Mouse (Mus musculus) midbrain, embryonic 15.5 days (tissue): ENCODE data around the gene Nat8f6. TPM values are rescaled to one million over a fixed set of nuclear protein-coding genes. Genes with fewer than 3 reads are reported as not detected.
"Not testable (repeated sequence)": the region's sequence is repeated elsewhere in the genome, so short reads cannot be mapped to it uniquely, and the experiment has no call there.

Experiments used
- ATAC-seq: fragments of 200-750 bp; cut with Nextera tagmentation; replicated peaks from 2 replicates; pipeline ENCODE4 v1.8.0; 2017; ENCODE audit warnings: moderate TSS enrichment
- H3K27ac ChIP-seq: fragments of 300-500 bp; sonication (generic); 2 replicates; pipeline ENCODE4 v1.5.1; 2015; ENCODE audit warnings: mild to moderate bottlenecking, inconsistent platforms
- H3K27me3 ChIP-seq: fragments of 300-500 bp; sonication (generic); replicated peaks from 2 replicates; pipeline ENCODE4 v1.6.1; 2015; ENCODE audit warnings: inconsistent platforms
- H3K36me3 ChIP-seq: fragments of 300-500 bp; sonication (generic); replicated peaks from 2 replicates; pipeline ENCODE4 v1.6.1; 2015; ENCODE audit warnings: inconsistent platforms
- H3K4me1 ChIP-seq: fragments of 300-500 bp; sonication (generic); 2 replicates; pipeline ENCODE4 v1.6.1; 2015; ENCODE audit warnings: inconsistent platforms
- H3K4me2 ChIP-seq: fragments of 300-500 bp; sonication (generic); 2 replicates; pipeline ENCODE4 v1.6.1; 2015; ENCODE audit warnings: inconsistent platforms, mild to moderate bottlenecking, moderate library complexity
- H3K4me3 ChIP-seq: fragments of 300-500 bp; sonication (generic); 2 replicates; pipeline ENCODE4 v1.5.1; 2015; ENCODE audit warnings: mild to moderate bottlenecking, inconsistent platforms
- H3K9ac ChIP-seq: fragments of 300-500 bp; sonication (generic); 2 replicates; pipeline ENCODE4 v1.6.1; 2015; ENCODE audit warnings: mild to moderate bottlenecking, inconsistent platforms
- H3K9me3 ChIP-seq: fragments of 300-500 bp; sonication (generic); 2 replicates; pipeline ENCODE4 v1.6.1; 2016; ENCODE audit warnings: inconsistent platforms
- WGBS: fragments of 180-500 bp; shearing (Covaris S2); methylation state at CpG from one replicate; pipeline ENCODE4 v1.1.7; 2015; ENCODE audit warnings: mixed read lengths; 5-methylcytosine and 5-hydroxymethylcytosine counted together
- polyA plus RNA-seq: library from polyadenylated mRNA; unstranded; fragments of >200 nt; fragmentation: Nextera tagmentation; extraction: Ambion mirVana; gene quantifications from 2 replicates; pipeline ENCODE4 v1.2.1, GENCODE M21; 2015

Gene Nat8f6
- polyA plus RNA-seq, 1 experiment from 2014 or later, result not detected

- Histone ChIP-seq H3K9me3 (no peaks in the 10 kb centered on the region), H3K27me3 (no peaks in the 10 kb centered on the region), H3K4me1 (no peaks in the 10 kb centered on the region), H3K9ac (no peak overlapping the region), H3K4me3 (no peak overlapping the region), H3K36me3 (no peaks in the 10 kb centered on the region), H3K4me2 (no peak overlapping the region), H3K27ac (no peak overlapping the region)
- no peak for ATAC-seq
- WGBS, result 94% methylated on average over 7 of the region's 7 CpGs
Observed at GRCm38 (mm10) chr6:85851062-85851773, 30.5 kb upstream of the Nat8f6 start.

GRCm38 (mm10) chr6:85849240-85849639, 28.5 kb upstream of the Nat8f6 start:
- H3K9me3 ChIP-seq, result no peaks in the 10 kb centered on the region
- H3K27ac ChIP-seq, result no peak overlapping the region
- WGBS, result 26% methylated on average over 2 of the region's 2 CpGs
- ATAC-seq, result no peak
- no peaks in the 10 kb centered on the region for H3K36me3 ChIP-seq
- no peak overlapping the region for H3K4me3 ChIP-seq
- H3K4me2 ChIP-seq, result no peak overlapping the region
- H3K9ac ChIP-seq, result no peak overlapping the region
- H3K4me1 ChIP-seq, result no peaks in the 10 kb centered on the region
- no peaks in the 10 kb centered on the region for H3K27me3 ChIP-seq

GRCm38 (mm10) chr6:85848140-85848539, 27.4 kb upstream of the Nat8f6 start:
- no peak overlapping the region for H3K27ac ChIP-seq
- H3K4me2 ChIP-seq, result no peak overlapping the region
- no peaks in the 10 kb centered on the region for H3K27me3 ChIP-seq
- WGBS, result 91% methylated on average over 4 of the region's 4 CpGs
- no peak overlapping the region for H3K4me3 ChIP-seq
- no peak overlapping the region for H3K9ac ChIP-seq
- H3K36me3 ChIP-seq, result no peaks in the 10 kb centered on the region
- no peaks in the 10 kb centered on the region for H3K9me3 ChIP-seq
- no peak for ATAC-seq
- no peaks in the 10 kb centered on the region for H3K4me1 ChIP-seq

GRCm38 (mm10) chr6:85846921-85847320, 26.2 kb upstream of the Nat8f6 start:
- WGBS, result 43% methylated on average over 1 of the region's 1 CpGs
- H3K36me3 ChIP-seq, result no peaks in the 10 kb centered on the region
- no peak overlapping the region for H3K4me3 ChIP-seq
- no peak overlapping the region for H3K27ac ChIP-seq
- H3K27me3 ChIP-seq, result no peaks in the 10 kb centered on the region
- no peak overlapping the region for H3K4me2 ChIP-seq
- no peaks in the 10 kb centered on the region for H3K4me1 ChIP-seq
- H3K9ac ChIP-seq, result no peak overlapping the region
- no peaks in the 10 kb centered on the region for H3K9me3 ChIP-seq
- no peak for ATAC-seq

- not testable (repeated sequence) for ATAC-seq, H3K9ac ChIP-seq, H3K4me1 ChIP-seq, H3K36me3 ChIP-seq, H3K27ac ChIP-seq, H3K4me2 ChIP-seq, H3K9me3 ChIP-seq, H3K4me3 ChIP-seq, H3K27me3 ChIP-seq
- 66% methylated on average over 25 of the region's 25 CpGs for WGBS
Observed at GRCm38 (mm10) chr6:85843677-85844458, 23.1 kb upstream of the Nat8f6 start.

- no peak overlapping the region for H3K27ac ChIP-seq
Observed at GRCm38 (mm10) chr6:85839982-85840381, 19.2 kb upstream of the Nat8f6 start.

GRCm38 (mm10) chr6:85838674-85839073, 17.9 kb upstream of the Nat8f6 start:
- H3K4me1 ChIP-seq, result no peaks in the 10 kb centered on the region
- H3K27me3 ChIP-seq, result no peaks in the 10 kb centered on the region
- no peaks in the 10 kb centered on the region for H3K36me3 ChIP-seq
- H3K9ac ChIP-seq, result no peak overlapping the region
- H3K4me3 ChIP-seq, result no peak overlapping the region
- H3K4me2 ChIP-seq, result no peak overlapping the region
- H3K9me3 ChIP-seq, result no peaks in the 10 kb centered on the region
- no peak overlapping the region for H3K27ac ChIP-seq
- WGBS, result 54% methylated on average over 8 of the region's 8 CpGs
- no peak for ATAC-seq

More at GRCm38 (mm10) chr6:85839982-85840381, 19.2 kb upstream of the Nat8f6 start:
- Histone ChIP-seq H3K4me2 (no peak overlapping the region), H3K27me3 (no peaks in the 10 kb centered on the region), H3K9ac (no peak overlapping the region), H3K4me1 (no peaks in the 10 kb centered on the region), H3K9me3 (no peaks in the 10 kb centered on the region), H3K4me3 (no peak overlapping the region), H3K36me3 (no peaks in the 10 kb centered on the region)
- ATAC-seq, result no peak
- WGBS, result 22% methylated on average over 4 of the region's 4 CpGs

GRCm38 (mm10) chr6:85837307-85837706, 16.6 kb upstream of the Nat8f6 start:
- not testable (repeated sequence) for H3K4me3 ChIP-seq, H3K9me3 ChIP-seq, ATAC-seq, H3K27me3 ChIP-seq, H3K27ac ChIP-seq, H3K4me1 ChIP-seq, H3K36me3 ChIP-seq, H3K9ac ChIP-seq
- peak overlapping the region; percentile 9; the same call in 1 of the 2 replicates for H3K4me2 ChIP-seq
- WGBS, result 3% methylated on average over 5 of the region's 12 CpGs

GRCm38 (mm10) chr6:85836827-85837226, 16.1 kb upstream of the Nat8f6 start:
- H3K9me3 ChIP-seq, H3K27me3 ChIP-seq, H3K4me2 ChIP-seq, H3K27ac ChIP-seq, H3K9ac ChIP-seq, ATAC-seq, H3K4me3 ChIP-seq, H3K4me1 ChIP-seq, H3K36me3 ChIP-seq: not testable (repeated sequence)
- 19% methylated on average over 9 of the region's 9 CpGs for WGBS

GRCm38 (mm10) chr6:85836098-85836497, 15.3 kb upstream of the Nat8f6 start:
- not testable (repeated sequence) for H3K4me2 ChIP-seq, H3K9me3 ChIP-seq, H3K4me3 ChIP-seq, H3K4me1 ChIP-seq, H3K9ac ChIP-seq, H3K27ac ChIP-seq, H3K27me3 ChIP-seq, H3K36me3 ChIP-seq, ATAC-seq
- 79% methylated on average over 5 of the region's 5 CpGs for WGBS

GRCm38 (mm10) chr6:85835104-85835503, 14.3 kb upstream of the Nat8f6 start:
- H3K4me3 ChIP-seq, H3K27me3 ChIP-seq, H3K36me3 ChIP-seq, H3K4me2 ChIP-seq, ATAC-seq, H3K27ac ChIP-seq, H3K9ac ChIP-seq, H3K9me3 ChIP-seq, H3K4me1 ChIP-seq: not testable (repeated sequence)
- 80% methylated on average over 1 of the region's 2 CpGs for WGBS

- H3K27me3 ChIP-seq, ATAC-seq, H3K36me3 ChIP-seq, H3K9ac ChIP-seq, H3K4me2 ChIP-seq, H3K4me1 ChIP-seq, H3K9me3 ChIP-seq, H3K4me3 ChIP-seq, H3K27ac ChIP-seq: not testable (repeated sequence)
Observed at GRCm38 (mm10) chr6:85834504-85835100, 13.8 kb upstream of the Nat8f6 start.
